Mouse (Mus musculus): Measurements from ENCODE around the gene Sh3bp5.

Gene Sh3bp5

DNA sequence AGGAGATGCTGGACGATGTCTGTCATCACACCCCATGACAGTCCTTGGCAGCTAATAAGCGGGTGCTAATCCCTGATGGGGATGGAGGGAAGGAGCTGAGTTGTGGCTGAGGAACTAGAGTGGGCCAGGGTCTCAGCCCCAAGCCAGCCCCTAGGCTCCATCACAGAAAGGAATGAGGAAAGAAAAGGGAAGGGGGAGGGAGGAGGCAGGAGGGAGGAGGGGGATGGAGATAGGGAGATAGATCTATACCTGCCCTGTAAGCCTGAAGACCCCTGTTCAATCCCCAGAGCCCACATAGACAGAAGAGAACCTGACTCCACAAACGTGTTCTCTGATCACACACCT lies 42.4 kb downstream of the Sh3bp5 start:
- DNase-seq (ENCODE audit: low spot score in 2 of 2): no peak

DNA sequence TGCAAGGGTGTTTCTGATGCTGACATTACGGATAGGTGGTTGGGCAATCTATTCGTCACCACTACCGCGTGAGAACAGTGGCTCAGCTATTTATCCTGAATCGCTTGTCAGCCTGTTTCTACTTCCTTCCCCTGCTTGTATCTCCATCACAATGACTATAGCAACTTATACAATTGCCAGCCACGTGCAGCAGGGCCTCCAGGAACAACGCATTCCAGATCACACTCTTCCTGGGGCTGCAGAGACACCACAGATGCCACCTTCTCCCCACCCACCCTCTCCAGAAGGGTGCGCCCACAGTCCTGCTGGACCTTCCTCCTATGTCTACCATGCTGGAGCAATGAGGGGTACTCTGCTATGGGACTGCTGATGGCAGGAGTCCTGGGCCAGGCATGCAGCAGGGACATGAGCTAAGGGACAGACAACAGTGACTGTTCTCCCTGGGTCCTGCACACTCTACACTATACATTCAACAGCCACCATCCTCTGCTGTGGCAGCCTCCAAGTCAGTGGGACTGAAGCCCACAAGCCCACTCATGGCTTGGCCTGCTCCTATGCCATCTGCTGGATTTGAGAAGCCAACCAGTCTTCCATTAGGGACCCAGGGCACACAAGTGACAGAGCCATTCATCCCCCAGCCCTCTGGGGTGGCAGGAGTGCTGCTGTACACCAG lies 42.9 kb downstream of the Sh3bp5 start:
- no peak for DNase-seq (ENCODE audit: low spot score in 2 of 2)

DNA sequence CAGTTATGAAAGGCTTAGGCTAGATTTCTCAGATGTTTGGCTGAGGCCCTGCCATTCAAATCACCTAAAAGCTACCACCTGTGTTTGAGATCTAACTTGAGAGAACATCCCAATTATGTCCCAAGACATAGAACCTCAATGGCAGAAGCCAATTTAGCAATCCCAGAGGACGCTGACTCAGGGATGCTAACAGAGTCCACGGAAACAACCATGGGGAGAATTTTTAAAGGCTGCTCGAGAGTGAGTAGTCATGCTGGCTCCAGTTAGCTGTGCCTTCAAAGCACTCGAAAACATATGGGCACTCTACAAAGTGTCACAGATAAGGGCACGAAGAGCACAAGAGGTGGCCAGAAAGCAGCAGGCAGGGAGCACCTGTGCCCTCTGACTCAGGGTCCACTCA lies 43.6 kb downstream of the Sh3bp5 start:
- DNase-seq (ENCODE audit: low spot score in 2 of 2): no peak

DNA sequence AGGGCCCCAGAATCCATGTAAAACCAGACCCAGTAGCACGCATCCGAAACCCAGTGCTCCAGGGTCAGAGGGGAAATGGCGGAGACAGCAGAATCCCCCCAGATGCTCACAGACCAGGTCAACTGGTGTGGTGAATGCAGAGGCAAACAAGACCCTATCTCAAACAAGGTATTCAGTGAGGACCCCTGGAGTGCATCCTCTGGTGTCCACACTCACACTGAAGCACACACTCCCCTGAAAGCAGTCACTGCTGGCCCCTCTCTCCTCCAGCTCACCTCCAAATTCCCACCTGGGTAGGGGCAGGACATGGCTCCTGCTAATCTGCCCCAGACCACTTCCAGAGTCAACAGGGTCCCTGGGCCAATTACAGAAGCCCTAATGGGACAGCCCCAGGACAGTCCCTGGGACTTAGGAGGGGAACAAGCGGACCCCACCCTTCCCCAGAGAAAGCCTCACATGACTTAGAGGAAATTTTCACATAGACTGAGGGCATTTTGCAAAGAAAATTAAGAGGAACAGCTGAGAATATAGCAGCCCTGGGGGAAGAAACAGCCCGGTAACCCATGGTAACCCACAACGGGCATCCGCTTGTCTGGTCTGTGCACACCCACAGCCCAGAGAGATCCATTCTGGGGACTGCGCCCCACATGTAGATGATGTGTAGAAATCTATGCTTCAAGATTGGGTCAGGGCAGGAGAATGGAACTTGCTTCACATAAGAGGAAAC lies 46.3 kb downstream of the Sh3bp5 start:
- DNase-seq (ENCODE audit: low spot score in 2 of 2): no peak

- DNase-seq (ENCODE audit: low spot score in 2 of 2): no peak
Observed at GRCm38 (mm10) chr14:31388086-31388872, 47.6 kb downstream of the Sh3bp5 start.

DNA sequence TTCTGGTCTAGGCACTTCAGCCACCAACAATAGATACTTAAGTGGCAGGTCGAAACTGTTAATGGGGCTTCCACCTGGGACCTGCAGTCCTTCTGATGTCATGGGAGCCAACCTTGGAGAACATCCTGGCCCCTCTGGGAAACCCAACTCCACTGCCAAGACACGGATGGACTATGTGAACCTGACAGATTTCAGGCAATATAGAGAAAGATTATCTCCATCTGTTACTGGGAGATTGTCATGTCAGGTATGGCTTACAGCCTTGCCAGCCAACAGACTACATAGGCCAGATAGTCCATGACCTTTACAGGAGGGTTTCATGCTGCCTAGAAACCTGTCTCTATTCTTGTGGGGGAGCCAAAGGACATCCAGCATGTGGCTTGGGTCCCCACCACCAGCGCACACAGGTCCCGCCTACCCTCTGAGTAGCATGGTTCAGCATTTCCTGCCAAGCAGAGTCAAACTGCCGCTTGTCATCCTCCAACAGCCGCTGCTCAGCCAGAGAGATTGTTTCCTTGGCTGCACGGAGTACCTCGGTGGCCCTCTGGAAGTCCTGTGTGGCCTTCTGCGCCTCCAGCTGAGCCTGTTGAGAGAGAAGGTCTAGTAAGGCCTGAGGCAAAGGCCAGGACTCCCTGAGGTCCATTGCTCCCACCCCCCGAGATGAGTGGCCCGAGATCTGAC lies 48.4 kb downstream of the Sh3bp5 start:
- DNase-seq (ENCODE audit: low spot score in 2 of 2): no peak

DNA sequence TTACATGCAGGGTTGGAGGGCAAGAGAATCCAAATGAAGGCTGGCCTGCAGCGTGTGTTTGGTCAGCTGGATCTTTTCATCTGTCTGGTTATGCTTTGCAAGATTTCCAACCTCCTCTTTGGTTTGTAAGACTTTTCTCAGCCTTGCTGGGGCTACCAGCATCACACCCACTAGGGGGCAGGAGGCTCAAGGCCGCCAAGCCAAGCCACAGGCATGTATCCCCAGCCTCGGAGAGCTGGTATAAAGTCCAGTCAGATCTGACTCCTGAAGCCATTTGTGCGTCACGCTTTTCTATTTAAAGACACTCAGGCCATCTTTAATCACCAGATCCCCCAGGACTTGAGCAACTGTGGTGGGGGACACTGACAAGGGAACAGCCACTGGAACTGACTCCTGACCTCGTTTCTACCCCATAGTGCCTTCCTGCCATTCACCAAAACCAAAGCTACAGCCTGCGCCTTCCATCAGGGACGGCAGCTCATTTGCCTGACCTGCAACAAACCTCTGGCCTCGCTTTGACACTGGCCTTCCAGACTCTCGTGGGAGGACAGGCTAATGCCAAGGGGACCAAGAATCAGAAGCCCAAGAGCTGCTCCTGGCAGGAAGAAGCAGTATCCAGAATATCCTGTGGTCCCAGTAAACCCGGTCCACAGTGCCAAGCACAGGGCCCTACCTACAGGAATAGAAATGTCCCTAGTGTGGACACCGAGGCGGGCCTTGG lies 49.7 kb downstream of the Sh3bp5 start:
- peak; percentile 54 to 71 for DNase-seq (ENCODE audit: low spot score in 2 of 2)

- no peak for DNase-seq (ENCODE audit: low spot score in 2 of 2)
Observed at GRCm38 (mm10) chr14:31385406-31385805, 50.5 kb downstream of the Sh3bp5 start.

DNA sequence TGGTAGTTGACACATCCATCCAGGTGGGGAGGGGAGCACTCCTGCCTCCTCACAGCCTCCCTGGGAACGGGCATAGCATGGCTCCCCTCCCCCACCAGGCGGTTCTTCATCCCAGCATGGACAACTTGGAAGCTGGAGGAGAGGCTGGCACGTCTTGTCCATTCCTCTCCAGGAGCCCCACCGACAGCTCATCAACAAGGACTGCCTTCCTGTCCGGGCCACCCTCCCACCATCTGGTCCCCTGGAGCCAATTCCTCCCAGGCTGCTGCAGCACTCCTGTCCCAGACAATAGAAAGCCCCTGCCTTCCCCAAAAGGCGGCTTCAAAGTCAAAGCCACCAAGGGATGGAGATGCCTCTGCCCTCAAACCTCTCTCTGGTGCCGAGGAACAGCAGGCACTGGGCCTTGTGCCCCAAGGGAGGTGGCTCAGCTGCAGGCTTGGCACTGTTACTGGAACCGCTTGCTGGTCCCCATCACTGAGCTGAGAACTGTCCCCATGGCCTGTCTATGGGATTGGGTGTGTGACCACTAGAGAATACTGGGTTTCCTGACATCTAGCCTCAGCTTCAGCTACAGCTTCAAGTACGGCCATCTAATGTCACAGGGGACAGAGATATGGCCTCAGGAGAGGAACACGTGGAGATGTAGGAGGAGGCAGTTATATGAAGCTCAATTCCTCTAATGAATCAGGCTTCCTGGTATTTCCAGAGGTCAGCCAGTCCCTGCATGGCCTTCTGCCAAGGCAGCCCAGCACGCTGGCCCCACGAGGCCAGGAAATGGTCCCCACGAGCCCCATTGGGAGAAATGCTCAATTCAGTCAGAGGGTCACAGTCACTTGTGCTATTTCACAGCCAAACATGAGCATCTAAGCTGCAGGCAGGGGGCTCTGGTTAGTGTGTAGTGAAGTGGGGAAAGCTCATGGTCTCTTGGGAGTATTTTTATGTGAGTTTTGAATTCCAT lies 51.2 kb downstream of the Sh3bp5 start:
- no peak for DNase-seq (ENCODE audit: low spot score in 2 of 2)

GRCm38 (mm10) chr14:31383470-31384050 lies 52.3 kb downstream of the Sh3bp5 start:
- no peak for DNase-seq (ENCODE audit: low spot score in 2 of 2)

- DNase-seq (ENCODE audit: low spot score in 2 of 2): no peak
Observed at GRCm38 (mm10) chr14:31382276-31382675, 53.6 kb downstream of the Sh3bp5 start.

DNA sequence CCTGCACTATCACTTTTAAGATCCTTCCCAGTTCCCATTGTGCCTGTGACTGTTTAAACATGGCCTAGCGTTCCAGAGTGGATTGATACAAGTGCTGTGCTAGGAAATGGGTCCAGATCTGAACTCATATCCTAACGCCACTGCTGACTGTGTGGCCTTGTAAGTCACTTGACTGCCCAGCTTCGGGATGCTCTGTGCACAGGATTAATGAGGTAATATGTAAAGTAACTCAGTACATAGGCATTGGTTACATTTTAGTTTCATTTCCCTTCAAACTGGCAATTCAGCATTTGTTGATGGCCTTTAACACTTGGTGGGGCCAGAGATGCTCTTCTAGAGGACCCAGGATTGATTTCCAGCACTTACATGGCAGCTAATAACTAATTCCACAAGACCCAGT lies 59.5 kb downstream of the Sh3bp5 start:
- no peak for DNase-seq (ENCODE audit: low spot score in 2 of 2)

DNA sequence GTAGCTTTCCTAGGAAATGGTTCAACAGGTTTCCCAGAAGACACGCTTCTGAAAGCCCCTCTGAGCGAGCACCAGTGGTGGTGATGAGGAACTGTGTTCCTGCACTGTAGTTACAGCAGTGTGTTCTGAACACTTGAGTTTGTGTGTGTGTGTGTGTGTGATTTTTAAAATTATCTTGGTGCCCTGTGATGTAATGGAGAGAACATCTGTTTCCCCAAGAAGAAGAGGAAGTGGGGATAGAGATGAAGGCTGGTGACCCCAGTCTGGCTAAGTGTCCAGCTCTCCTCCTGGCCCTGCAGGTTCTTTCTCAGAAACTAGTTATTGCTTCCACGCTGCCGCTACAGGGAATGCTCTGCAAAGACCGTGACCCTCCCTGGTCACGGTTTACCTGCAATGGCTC lies 61.5 kb downstream of the Sh3bp5 start:
- DNase-seq (ENCODE audit: low spot score in 2 of 2): no peak

DNA sequence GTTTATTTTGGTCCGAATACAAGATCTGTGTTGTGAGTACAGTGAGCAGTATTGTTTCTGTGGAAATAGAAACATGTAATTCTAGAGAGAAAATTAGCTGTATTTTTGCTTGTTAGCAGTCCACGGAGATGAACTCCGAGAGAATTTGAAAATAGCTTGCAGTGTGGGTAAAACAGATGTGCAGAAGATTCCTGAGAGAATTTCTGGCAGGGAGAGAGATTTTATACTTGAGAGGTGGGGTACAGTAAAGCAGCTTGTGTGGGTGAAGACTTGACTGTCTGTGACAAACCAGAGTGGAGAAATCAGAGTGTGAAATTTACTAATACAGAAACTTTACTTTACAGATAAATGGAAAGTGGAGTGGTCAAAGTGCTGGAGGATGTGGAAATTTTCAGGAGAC lies 66.5 kb downstream of the Sh3bp5 start:
- no peak for DNase-seq (ENCODE audit: low spot score in 2 of 2)

- no peak for DNase-seq (ENCODE audit: low spot score in 2 of 2)
Observed at GRCm38 (mm10) chr14:31367951-31368350, 67.9 kb downstream of the Sh3bp5 start.

GRCm38 (mm10) chr14:31365350-31365749 lies 70.5 kb downstream of the Sh3bp5 start:
- peak in 1 of 2 experiments; percentile 71 for DNase-seq (ENCODE audit: low spot score in 2 of 2)

- DNase-seq (ENCODE audit: low spot score in 2 of 2): no peak
Observed at GRCm38 (mm10) chr14:31364589-31364988, 71.3 kb downstream of the Sh3bp5 start.

- no peak for DNase-seq (ENCODE audit: low spot score in 2 of 2)
Observed at GRCm38 (mm10) chr14:31362236-31362635, 73.6 kb downstream of the Sh3bp5 start.

DNA sequence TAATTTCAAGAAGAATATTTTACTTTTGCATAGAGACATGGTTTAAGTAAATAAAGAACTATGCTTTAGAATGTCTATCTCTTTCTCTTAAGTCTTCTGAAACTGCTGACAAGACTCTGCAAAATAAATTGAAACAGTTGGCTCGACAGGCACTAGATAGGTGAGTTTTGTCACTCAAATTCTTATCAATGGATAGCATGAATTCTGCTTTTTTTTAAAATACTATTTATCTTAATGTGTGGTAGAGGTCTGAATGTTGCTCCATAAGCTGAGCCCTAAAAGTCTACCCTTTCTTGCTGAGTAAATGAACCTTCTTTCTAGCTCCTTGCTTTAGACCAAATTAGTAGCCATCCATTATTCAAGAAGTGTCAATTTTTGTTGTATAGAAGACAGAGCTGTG lies 90.5 kb downstream of the Sh3bp5 start:
- no peak for DNase-seq (ENCODE audit: low spot score in 2 of 2)

- DNase-seq (ENCODE audit: low spot score in 2 of 2): no peak
Observed at GRCm38 (mm10) chr14:31343241-31343640, 92.6 kb downstream of the Sh3bp5 start.

Measured in spleen, postnatal 14 days (tissue).